Mouse (Mus musculus) liver, embryonic 14.5 days (tissue): Measurements from ENCODE around the gene Ccdc34. TPM values are rescaled to one million over a fixed set of nuclear protein-coding genes. Genes with fewer than 3 reads are reported as not detected.

Experiments
- ATAC-seq: fragments of 200-750 bp; cut with Nextera tagmentation; 2 replicates; pipeline ENCODE4 v1.8.0; 2017; ENCODE audit warnings: moderate number of reproducible peaks, mild to moderate bottlenecking, moderate library complexity; ENCODE audit not compliant: insufficient read depth
- DNase-seq, 3 experiments: peaks; one replicate each; pipeline ENCODE4 v3.0.0-alpha.2; 2012 to 2013; ENCODE audit warnings: low read depth in 3 of 3, low spot score in 3 of 3
- H3K27ac ChIP-seq: fragments of 300-500 bp; sonication (generic); 2 replicates; pipeline ENCODE4 v1.5.1; 2014; ENCODE audit warnings: moderate library complexity, mild to moderate bottlenecking, control low read depth, inconsistent platforms
- H3K27me3 ChIP-seq: fragments of 300-500 bp; sonication (generic); 2 replicates; pipeline ENCODE4 v1.6.1; 2014; ENCODE audit warnings: mild to moderate bottlenecking, low read length, moderate library complexity; ENCODE audit not compliant: control insufficient read depth, insufficient read depth
- H3K36me3 ChIP-seq: fragments of 300-500 bp; sonication (generic); replicated peaks from 2 replicates; pipeline ENCODE4 v1.6.1; 2014; ENCODE audit warnings: low read depth; ENCODE audit not compliant: control insufficient read depth, insufficient read depth
- H3K4me1 ChIP-seq, 2 experiments: fragments of 200-500 bp in 1 of 2; fragments of 300-500 bp in 1 of 2; sonication (generic) in 1 of 2; replicated peaks; 2 replicates each; pipeline ENCODE4 v1.6.1; 2012 to 2014; ENCODE audit warnings: antibody characterized with exemption in 1 of 2, inconsistent platforms in 1 of 2, low read length in 1 of 2; ENCODE audit not compliant: control insufficient read depth in 2 of 2, insufficient read depth in 2 of 2
- H3K4me2 ChIP-seq: fragments of 300-500 bp; sonication (generic); 2 replicates; pipeline ENCODE4 v1.6.1; 2014; ENCODE audit warnings: low read depth, mild to moderate bottlenecking, control low read depth, moderate library complexity
- H3K4me3 ChIP-seq, 2 experiments: fragments of 200-500 bp in 1 of 2; fragments of 300-500 bp in 1 of 2; sonication (generic) in 1 of 2; 2 replicates each; pipeline ENCODE4 v1.5.1; 2012 to 2014; ENCODE audit warnings: low read depth in 2 of 2, low read length in 2 of 2, mild to moderate bottlenecking in 2 of 2, control low read depth in 1 of 2, inconsistent platforms in 1 of 2, moderate library complexity in 1 of 2; ENCODE audit not compliant: insufficient read depth in 1 of 2
- H3K9ac ChIP-seq: fragments of 300-500 bp; sonication (generic); replicated peaks from 2 replicates; pipeline ENCODE4 v1.6.1; 2014; ENCODE audit warnings: mild to moderate bottlenecking, control low read depth, moderate library complexity
- H3K9me3 ChIP-seq: fragments of 300-500 bp; sonication (generic); 2 replicates; pipeline ENCODE4 v1.6.1; 2016; ENCODE audit warnings: low read length, mixed read lengths; ENCODE audit not compliant: control insufficient read depth
- CTCF ChIP-seq: IDR thresholded peaks from 2 replicates; pipeline ENCODE4 v1.5.1; 2016; ENCODE audit warnings: antibody characterized with exemption, low read depth, control low read depth
- EP300 ChIP-seq: IDR thresholded peaks from 2 replicates; pipeline ENCODE4 v1.6.1; 2016; ENCODE audit warnings: antibody characterized with exemption, low read depth
- WGBS: fragments of 180-500 bp; shearing (Covaris S2); extraction: QIAGEN DNeasy Blood & Tissue Kit; methylation state at CpG from one replicate; pipeline ENCODE4 v1.1.7; 2014; ENCODE audit not compliant: insufficient replicate concordance; 5-methylcytosine and 5-hydroxymethylcytosine counted together
- polyA plus RNA-seq, 2 experiments: library from polyadenylated mRNA; depleted of rRNA in 1 of 2; stranded (reverse) in 1 of 2; unstranded in 1 of 2; fragments of >200 nt; fragmentation: Nextera tagmentation in 1 of 2; extraction: Ambion mirVana in 1 of 2; gene quantifications; 2 replicates each; pipeline versions ENCODE4 v1.2.1 to v1.2.3; 2012 to 2014

Gene Ccdc34
- polyA plus RNA-seq, 2 experiments: 19.6 to 22.8 TPM

DNA sequence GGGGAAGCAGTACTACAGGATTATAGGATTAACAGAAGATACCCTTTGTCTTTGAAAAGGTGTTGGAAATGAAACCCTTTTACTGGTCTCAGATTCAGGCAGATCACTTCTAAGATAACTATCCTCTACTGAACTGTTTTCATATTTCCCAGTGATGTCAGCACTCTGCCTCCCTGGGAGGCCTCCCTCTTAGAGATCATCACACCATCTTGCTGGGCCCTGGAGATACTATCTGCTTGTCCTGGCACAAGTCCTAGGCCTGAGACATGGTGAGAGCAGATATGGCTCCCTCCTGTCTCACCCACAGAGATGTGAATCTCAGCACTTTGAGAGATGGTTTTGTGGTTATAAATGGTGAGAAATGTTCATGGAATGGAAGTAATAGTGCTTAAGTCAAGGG lies 131.6 kb downstream of the Ccdc34 start:
- no peaks in the 10 kb centered on the region for H3K4me1 ChIP-seq
- no peak overlapping the region for H3K4me2 ChIP-seq
- no peak for ATAC-seq

DNA sequence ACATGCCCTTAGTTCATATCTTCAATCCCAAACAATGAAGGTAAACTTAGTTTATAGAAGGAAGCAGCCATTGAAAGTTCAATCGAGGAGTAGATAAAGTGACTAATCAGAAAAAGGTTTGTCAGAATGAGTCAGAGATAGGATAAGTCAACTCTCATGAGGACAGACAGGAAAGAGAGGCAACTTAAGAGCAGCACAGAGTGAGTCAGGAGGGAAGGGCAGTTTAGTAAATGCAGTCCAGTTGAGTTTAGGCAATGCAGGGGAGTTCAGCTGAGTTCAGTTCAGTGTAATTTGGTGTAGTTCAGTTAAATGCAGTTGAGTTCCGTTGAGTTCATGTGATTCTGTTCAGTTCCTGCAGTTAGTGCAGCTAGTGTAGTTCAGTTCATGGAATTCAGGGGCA lies 138.7 kb downstream of the Ccdc34 start:
- H3K9ac ChIP-seq: no peak overlapping the region
- no peaks in the 10 kb centered on the region for H3K9me3 ChIP-seq
- 62% methylated on average over 2 of the region's 2 CpGs for WGBS
- no peak overlapping the region for H3K27ac ChIP-seq
- TF ChIP-seq EP300 (no peak), CTCF (no peak)
- ATAC-seq: no peak
- H3K4me2 ChIP-seq: no peak overlapping the region
- no peak overlapping the region for H3K4me3 ChIP-seq
- no peak for DNase-seq
- no peaks in the 10 kb centered on the region for H3K36me3 ChIP-seq
- H3K4me1 ChIP-seq: no peaks in the 10 kb centered on the region
- no peaks in the 10 kb centered on the region for H3K27me3 ChIP-seq

More for the DNA sequence above, 131.6 kb downstream of the Ccdc34 start:
- Histone ChIP-seq H3K36me3 (no peaks in the 10 kb centered on the region), H3K9ac (no peak overlapping the region), H3K27ac (no peak overlapping the region), H3K4me3 (no peak overlapping the region), H3K27me3 (no peaks in the 10 kb centered on the region), H3K9me3 (no peaks in the 10 kb centered on the region)
- no peak for TF ChIP-seq EP300
- no peak for TF ChIP-seq CTCF
- no peak for DNase-seq

DNA sequence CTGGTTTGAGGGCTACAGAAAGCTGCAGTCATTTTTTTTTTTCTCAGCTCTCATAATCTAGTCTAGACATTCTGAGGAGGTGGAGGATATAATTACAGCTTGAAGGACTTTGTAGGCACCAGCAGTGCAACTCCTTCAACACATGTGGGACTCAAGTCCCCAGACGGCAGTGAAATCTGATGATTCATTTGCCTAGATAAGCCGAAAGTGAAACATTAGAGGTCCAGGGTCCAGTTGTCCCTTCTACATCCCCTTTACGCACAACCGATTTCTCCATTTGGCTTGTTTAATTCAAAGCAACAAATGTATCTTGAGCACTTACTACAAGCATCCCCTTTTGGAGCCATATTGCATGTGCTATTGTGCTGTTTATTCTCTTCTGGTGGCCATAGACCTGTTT lies 147.4 kb downstream of the Ccdc34 start:
- Histone ChIP-seq H3K27ac (no peak overlapping the region), H3K4me2 (no peak overlapping the region), H3K4me3 (no peak overlapping the region), H3K36me3 (no peaks in the 10 kb centered on the region), H3K27me3 (no peaks in the 10 kb centered on the region), H3K4me1 (no peaks in the 10 kb centered on the region), H3K9me3 (no peaks in the 10 kb centered on the region), H3K9ac (no peak overlapping the region)
- WGBS: 72% methylated on average over 4 of the region's 4 CpGs
- ATAC-seq (no peak), DNase-seq (no peak)
- no peak for TF ChIP-seq CTCF
- no peak for TF ChIP-seq EP300

DNA sequence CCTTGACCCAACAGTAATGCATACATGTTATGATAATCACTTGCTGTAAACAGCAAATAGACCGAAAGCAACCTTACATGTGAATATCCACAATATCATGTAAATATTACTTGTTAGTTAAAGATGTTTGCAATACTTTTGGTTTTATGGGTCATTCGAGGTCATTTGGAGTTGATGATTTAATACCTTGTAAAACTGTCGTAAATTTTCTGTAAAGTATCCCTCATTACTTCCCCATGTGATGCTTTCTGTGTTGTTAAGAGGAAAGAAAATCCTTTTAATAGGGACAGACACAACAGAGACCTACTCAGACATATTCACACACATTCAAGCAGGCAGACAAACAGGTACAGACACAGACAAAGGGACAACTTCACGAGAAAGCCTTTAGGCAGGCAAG lies 150.1 kb downstream of the Ccdc34 start:
- ATAC-seq: no peak
- Histone ChIP-seq H3K27me3 (no peaks in the 10 kb centered on the region), H3K27ac (no peak overlapping the region), H3K4me1 (no peaks in the 10 kb centered on the region), H3K4me3 (no peak overlapping the region), H3K36me3 (no peaks in the 10 kb centered on the region), H3K4me2 (no peak overlapping the region), H3K9ac (no peak overlapping the region), H3K9me3 (no peaks in the 10 kb centered on the region)
- WGBS: 50% methylated on average over 4 of the region's 4 CpGs
- TF ChIP-seq CTCF: no peak
- TF ChIP-seq EP300: no peak
- no peak for DNase-seq

DNA sequence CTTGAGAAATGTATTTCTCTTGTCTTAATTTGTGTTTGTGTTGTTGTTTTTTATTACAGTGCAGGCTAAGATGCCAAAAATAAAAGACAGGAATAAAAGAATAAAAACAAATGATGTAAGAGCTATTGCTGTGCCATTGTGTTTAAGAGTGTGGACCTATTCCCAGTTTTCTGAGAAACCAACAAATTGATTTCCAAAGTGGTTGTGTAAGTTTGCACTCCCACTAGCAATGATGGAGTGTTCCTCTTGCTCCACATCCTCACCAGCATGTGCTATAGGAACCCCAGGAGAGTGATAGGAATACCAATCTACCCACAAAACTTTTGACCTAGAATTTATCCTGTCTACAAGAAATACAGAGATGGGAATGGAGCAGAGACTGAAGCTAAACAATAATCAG lies 150.7 kb downstream of the Ccdc34 start:
- no peak overlapping the region for H3K9ac ChIP-seq
- no peak for ATAC-seq

DNA sequence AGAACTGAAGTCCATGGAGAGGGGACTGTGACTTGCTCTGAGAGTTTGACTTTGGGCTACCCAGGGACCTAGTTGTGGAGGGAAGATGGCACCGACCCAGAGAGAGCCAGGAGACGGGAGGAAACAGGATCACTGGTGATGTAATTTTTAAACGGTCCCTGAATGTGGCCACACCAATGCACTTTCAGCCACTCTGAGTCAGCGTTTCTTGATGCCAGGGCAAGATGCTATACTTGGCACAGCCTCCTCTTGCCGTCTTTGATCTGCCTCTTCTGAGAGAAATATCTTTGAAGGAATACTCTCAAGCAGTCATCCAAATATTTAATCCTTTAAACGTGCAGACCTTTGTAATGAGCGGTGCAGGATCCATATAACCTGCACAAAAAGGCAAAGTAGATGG lies 154.8 kb downstream of the Ccdc34 start:
- H3K9me3 ChIP-seq: no peaks in the 10 kb centered on the region
- WGBS: 57% methylated on average over 7 of the region's 7 CpGs
- TF ChIP-seq CTCF (no peak), EP300 (no peak)
- no peaks in the 10 kb centered on the region for H3K4me1 ChIP-seq
- no peak overlapping the region for H3K9ac ChIP-seq
- no peak overlapping the region for H3K27ac ChIP-seq
- H3K4me2 ChIP-seq: no peak overlapping the region
- ATAC-seq (no peak), DNase-seq (no peak)
- no peaks in the 10 kb centered on the region for H3K36me3 ChIP-seq
- no peaks in the 10 kb centered on the region for H3K27me3 ChIP-seq
- H3K4me3 ChIP-seq: no peak overlapping the region

More for the DNA sequence above, 150.7 kb downstream of the Ccdc34 start:
- Histone ChIP-seq H3K4me3 (no peak overlapping the region), H3K27me3 (no peaks in the 10 kb centered on the region), H3K36me3 (no peaks in the 10 kb centered on the region), H3K9me3 (no peaks in the 10 kb centered on the region), H3K4me2 (no peak overlapping the region), H3K4me1 (no peaks in the 10 kb centered on the region), H3K27ac (no peak overlapping the region)
- no peak for DNase-seq
- TF ChIP-seq CTCF (no peak), EP300 (no peak)
